Mouse (Mus musculus): ENCODE measurements around the gene Actr5.

DNA sequence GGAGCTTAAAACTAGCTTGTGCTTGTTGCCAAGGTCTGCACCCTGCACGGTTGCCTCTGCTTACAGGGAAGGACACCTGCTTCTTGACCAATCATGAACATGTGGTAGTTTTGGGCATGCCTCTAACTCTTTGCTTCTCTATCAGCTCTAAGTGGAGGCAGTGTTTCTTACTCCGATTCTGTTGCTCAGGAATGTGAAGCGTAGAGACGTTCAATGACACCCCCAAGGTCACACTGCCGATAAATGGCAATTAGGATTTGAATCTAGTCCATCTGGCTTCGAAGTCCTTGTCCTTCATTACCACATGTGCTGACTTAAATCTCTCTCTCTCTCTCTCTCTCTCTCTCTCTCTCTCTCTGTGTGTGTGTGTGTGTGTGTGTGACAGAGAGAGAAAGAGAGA, 49.4 kb downstream of the Actr5 start:
- no peak for TF ChIP-seq BHLHE40 (IDR thresholded peaks at IDR 0.05; ENCODE audit: borderline replicate concordance, low read depth, low read length)
- TF ChIP-seq CTCF (IDR thresholded peaks at IDR 0.05 in 2 of 3, conservative IDR thresholded peaks at IDR 0.05 in 1 of 3; ENCODE audit: control insufficient read depth in 1 of 3, insufficient read depth in 1 of 3, low read depth in 2 of 3, low read length in 3 of 3, poor library complexity in 1 of 3, severe bottlenecking in 1 of 3), result no peak
- TF ChIP-seq TCF12 (IDR thresholded peaks at IDR 0.05; ENCODE audit: low read depth, low read length), result no peak
- TF ChIP-seq ELF1 (IDR thresholded peaks at IDR 0.05; ENCODE audit: low read depth, low read length), result no peak
- TF ChIP-seq POLR2A (IDR thresholded peaks at IDR 0.05; ENCODE audit: control insufficient read depth in 1 of 2, insufficient read depth in 1 of 2, low read depth in 1 of 2, low read length in 2 of 2, poor library complexity in 1 of 2), result no peak
- TF ChIP-seq CHD1 (IDR thresholded peaks at IDR 0.05; ENCODE audit: low read depth, low read length), result no peak
- TF ChIP-seq ZC3H11A (IDR thresholded peaks at IDR 0.05; ENCODE audit: low read depth, low read length), result no peak
- TF ChIP-seq MAZ (IDR thresholded peaks at IDR 0.05; ENCODE audit: low read depth, low read length), result no peak
- TF ChIP-seq RAD21 (IDR thresholded peaks at IDR 0.05; ENCODE audit: low read depth, low read length), result no peak

All from MEL (cell line).